Mouse (Mus musculus) lung, postnatal 0 days (tissue): ENCODE data around the gene Hoxd8. TPM values are rescaled to one million over a fixed set of nuclear protein-coding genes. Genes with fewer than 3 reads are reported as not detected.

Experiments used
- ATAC-seq: fragments of 200-750 bp; cut with Nextera tagmentation; 2 replicates; pipeline ENCODE4 v1.8.0; 2017; ENCODE audit warnings: moderate library complexity
- DNase-seq: peaks from one replicate; pipeline ENCODE4 v3.0.0-alpha.2; 2016; ENCODE audit warnings: low spot score
- H3K27ac ChIP-seq: fragments of 300-500 bp; sonication (generic); 2 replicates; pipeline ENCODE4 v1.5.1; 2014; ENCODE audit warnings: antibody characterized with exemption, mild to moderate bottlenecking, low read length, mixed read lengths
- H3K27me3 ChIP-seq: fragments of 300-500 bp; sonication (generic); replicated peaks from 2 replicates; pipeline ENCODE4 v1.6.1; 2014; ENCODE audit warnings: low read length, mixed read lengths; ENCODE audit not compliant: insufficient read depth
- H3K36me3 ChIP-seq: fragments of 300-500 bp; sonication (generic); 2 replicates; pipeline ENCODE4 v1.6.1; 2014; ENCODE audit warnings: low read length, mixed read lengths; ENCODE audit not compliant: insufficient read depth
- H3K4me1 ChIP-seq: fragments of 300-500 bp; sonication (generic); 2 replicates; pipeline ENCODE4 v1.6.1; 2014; ENCODE audit warnings: antibody characterized with exemption, low read depth, low read length, mixed read lengths; ENCODE audit not compliant: insufficient read depth
- H3K4me2 ChIP-seq: fragments of 300-500 bp; sonication (generic); replicated peaks from 2 replicates; pipeline ENCODE4 v1.6.1; 2014; ENCODE audit warnings: low read depth, mild to moderate bottlenecking, low read length, moderate library complexity, mixed read lengths
- H3K4me3 ChIP-seq: fragments of 300-500 bp; sonication (generic); 2 replicates; pipeline ENCODE4 v1.5.1; 2014; ENCODE audit warnings: low read depth, low read length
- H3K9ac ChIP-seq: fragments of 300-500 bp; sonication (generic); replicated peaks from 2 replicates; pipeline ENCODE4 v1.6.1; 2014; ENCODE audit warnings: low read depth, mild to moderate bottlenecking
- H3K9me3 ChIP-seq: fragments of 300-500 bp; sonication (generic); 2 replicates; pipeline ENCODE4 v1.6.1; 2016; ENCODE audit warnings: low read length, mixed read lengths
- CTCF ChIP-seq: IDR thresholded peaks from 2 replicates; pipeline ENCODE4 v1.5.1; 2016; ENCODE audit warnings: antibody characterized with exemption, mild to moderate bottlenecking
- EP300 ChIP-seq: IDR thresholded peaks from 2 replicates; pipeline ENCODE4 v1.6.1; 2016; ENCODE audit warnings: antibody characterized with exemption, mild to moderate bottlenecking, control low read depth
- WGBS: fragments of 180-500 bp; shearing (Covaris S2); extraction: QIAGEN DNeasy Blood & Tissue Kit; methylation state at CpG from one replicate; pipeline ENCODE4 v1.1.7; 2014; 5-methylcytosine and 5-hydroxymethylcytosine counted together
- polyA plus RNA-seq: library from polyadenylated mRNA; unstranded; fragments of >200 nt; fragmentation: Nextera tagmentation; extraction: Ambion mirVana; gene quantifications from 2 replicates; pipeline ENCODE4 v1.2.1, GENCODE M21; 2015

Gene Hoxd8
- polyA plus RNA-seq, 1 experiment from 2014 or later: 0.44 TPM

DNA sequence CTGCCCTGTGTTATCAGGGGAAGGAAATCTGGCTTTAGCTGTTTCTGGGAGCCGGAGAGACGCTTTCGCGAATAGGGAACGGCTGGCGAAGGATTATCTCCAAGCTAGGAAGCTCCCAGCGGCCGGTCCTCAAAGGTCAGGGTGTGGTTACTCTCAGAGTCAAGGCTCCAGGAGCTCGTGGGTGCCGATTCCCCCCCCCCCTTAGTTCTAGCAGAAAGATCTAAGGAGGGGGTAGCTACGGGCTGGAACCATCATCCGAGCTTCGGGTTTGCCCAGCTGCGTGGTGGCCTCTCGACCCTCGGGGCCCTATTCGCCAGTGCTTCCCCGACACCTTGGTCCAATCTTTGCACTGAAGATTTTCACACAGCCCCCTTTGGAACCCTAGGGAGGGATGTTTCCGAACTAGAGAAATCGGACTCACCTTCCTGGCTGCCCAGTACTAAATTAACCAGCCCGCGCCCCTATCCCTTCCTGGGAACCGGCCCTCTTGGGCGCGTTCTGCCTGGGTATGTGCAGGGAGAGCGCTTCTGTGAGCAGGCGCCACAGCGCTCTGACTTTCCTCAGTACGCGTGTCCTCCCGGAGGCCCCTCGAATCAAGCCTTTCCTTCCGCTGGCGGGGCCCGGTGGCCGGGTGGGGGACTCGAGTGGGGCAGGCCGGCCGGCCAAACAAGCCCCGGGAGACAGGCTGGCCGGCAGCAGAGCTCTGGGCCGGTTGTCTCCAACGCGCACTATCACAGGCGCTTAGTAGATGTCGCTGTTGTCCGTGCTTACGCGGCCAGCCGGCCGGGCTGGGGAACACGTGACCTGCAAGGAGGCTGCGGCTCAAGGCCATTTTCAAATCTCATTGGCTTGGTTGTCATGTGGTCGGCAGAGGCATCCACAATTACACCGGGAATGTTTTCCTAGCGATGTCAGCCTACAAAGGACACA, 13.1 kb upstream of the Hoxd8 start, which contains the start of gene Hoxd10:
Hoxd10 (plus strand) TSS at position 903 of the 930 bp plus-strand sequence.
- DNase-seq (peak; percentile 60), ATAC-seq (peak; percentile 68)
- Histone ChIP-seq H3K4me3 (no peak within 1 kb of the TSS), H3K36me3 (no peaks in the 10 kb centered on the region), H3K4me2 (no peak within 1 kb of the TSS), H3K4me1 (no peaks in the 10 kb centered on the region), H3K9ac (no peak within 1 kb of the TSS), H3K9me3 (no peaks in the 10 kb centered on the region), H3K27me3 (peaks cover 95% of the 10 kb centered on the region), H3K27ac (no peak within 1 kb of the TSS)
- peak; percentile 56 for TF ChIP-seq CTCF
- TF ChIP-seq EP300: no peak
- 3% methylated on average over 46 of the region's 56 CpGs for WGBS

DNA sequence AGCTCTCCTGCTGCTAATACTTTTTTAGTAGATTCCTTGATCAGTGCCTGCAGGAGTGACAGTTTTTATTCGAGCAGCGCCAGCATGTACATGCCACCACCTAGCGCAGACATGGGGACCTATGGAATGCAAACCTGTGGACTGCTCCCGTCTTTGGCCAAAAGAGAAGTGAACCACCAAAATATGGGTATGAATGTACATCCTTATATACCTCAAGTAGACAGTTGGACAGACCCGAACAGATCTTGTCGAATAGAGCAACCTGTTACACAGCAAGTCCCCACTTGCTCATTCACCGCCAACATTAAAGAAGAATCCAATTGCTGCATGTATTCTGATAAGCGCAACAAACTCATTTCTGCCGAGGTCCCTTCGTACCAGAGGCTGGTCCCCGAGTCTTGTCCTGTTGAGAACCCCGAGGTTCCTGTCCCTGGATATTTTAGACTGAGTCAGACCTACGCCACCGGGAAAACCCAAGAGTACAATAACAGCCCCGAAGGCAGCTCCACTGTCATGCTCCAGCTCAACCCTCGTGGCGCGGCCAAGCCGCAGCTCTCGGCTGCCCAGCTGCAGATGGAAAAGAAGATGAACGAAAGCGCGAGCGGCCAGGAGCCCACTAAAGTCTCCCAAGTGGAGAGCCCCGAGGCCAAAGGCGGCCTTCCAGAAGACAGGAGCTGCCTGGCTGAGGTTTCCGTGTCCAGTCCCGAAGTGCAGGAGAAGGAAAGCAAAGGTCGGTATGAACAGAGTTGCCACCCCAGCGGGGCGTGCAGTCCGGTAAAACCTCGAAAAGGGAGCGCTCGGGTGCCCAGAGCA, 12.2 kb upstream of the Hoxd8 start:
- Histone ChIP-seq H3K4me1 (no peaks in the 10 kb centered on the region), H3K27ac (no peak overlapping the region), H3K36me3 (no peaks in the 10 kb centered on the region), H3K27me3 (peaks cover 95% of the 10 kb centered on the region), H3K9ac (no peak overlapping the region), H3K9me3 (no peaks in the 10 kb centered on the region), H3K4me2 (no peak overlapping the region), H3K4me3 (no peak overlapping the region)
- ATAC-seq (no peak), DNase-seq (no peak)
- 4% methylated on average over 35 of the region's 35 CpGs for WGBS
- no peak for TF ChIP-seq CTCF
- no peak for TF ChIP-seq EP300

DNA sequence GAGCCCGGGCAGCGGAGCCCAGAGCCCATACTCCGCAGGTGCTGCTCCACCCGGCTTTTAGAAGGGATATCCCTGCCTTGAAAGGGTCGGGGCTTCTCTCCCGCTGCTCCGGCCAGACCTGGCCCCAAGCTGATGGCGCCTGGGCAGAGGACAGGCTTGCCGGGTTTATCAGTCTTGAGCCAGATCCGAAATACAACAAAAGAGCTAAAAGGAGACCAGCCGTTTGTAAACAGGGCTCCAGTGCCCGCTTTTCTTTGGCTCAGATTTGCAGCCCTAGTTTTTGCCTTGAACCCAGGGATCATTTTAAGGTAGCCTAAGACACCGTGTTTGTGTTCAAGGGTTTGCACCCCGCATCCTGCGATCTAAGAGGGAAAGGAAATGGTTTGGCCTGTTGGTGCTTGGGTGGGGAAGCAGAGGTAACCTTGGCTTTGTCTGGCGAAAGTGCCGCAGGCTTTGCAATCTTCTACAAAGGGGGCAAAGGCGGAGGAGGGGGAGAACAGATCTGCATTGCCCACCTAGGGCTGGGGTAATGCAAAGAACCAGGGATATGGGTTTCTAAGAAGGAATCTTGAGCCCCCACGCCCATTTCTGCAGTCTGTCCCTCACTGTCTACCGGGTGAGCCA, 11.5 kb upstream of the Hoxd8 start:
- no peaks in the 10 kb centered on the region for H3K36me3 ChIP-seq
- peaks cover 95% of the 10 kb centered on the region for H3K27me3 ChIP-seq
- under 1% methylated on average over 20 of the region's 20 CpGs for WGBS
- no peak overlapping the region for H3K4me2 ChIP-seq
- H3K9me3 ChIP-seq: no peaks in the 10 kb centered on the region
- no peak for DNase-seq
- no peak overlapping the region for H3K4me3 ChIP-seq
- no peak for TF ChIP-seq EP300
- TF ChIP-seq CTCF: no peak
- no peak overlapping the region for H3K27ac ChIP-seq
- H3K9ac ChIP-seq: no peak overlapping the region
- 0 out of 2 replicates have a peak, but pooled peaks cover 5% of the 10 kb centered on the region for H3K4me1 ChIP-seq
- ATAC-seq: no peak

DNA sequence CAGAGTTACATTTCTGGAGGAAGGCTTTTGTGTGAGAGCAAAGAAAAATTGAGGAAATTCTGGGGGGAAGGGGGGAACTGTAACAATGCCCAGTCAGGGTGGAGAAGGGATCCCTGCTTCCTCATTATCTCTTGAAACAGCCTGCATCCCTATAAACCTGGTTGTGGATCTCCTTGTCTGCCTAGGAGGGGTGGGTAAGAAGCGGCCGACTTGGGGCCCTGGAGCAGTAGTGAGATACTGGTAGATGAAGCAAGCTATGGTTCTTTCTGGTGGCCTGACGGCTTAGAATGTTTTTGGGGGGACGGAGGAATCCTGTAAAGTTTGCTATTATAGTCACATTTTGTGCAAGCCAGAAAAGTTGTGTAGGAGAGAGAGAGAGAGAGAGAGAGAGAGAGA, 11.0 kb upstream of the Hoxd8 start:
- no peak overlapping the region for H3K4me2 ChIP-seq
- no peak overlapping the region for H3K9ac ChIP-seq
- H3K27me3 ChIP-seq: peaks cover 95% of the 10 kb centered on the region
- H3K27ac ChIP-seq: no peak overlapping the region
- no peaks in the 10 kb centered on the region for H3K36me3 ChIP-seq
- no peaks in the 10 kb centered on the region for H3K9me3 ChIP-seq
- DNase-seq: no peak
- WGBS: 13% methylated on average over 4 of the region's 4 CpGs
- 0 out of 2 replicates have a peak, but pooled peaks cover 5% of the 10 kb centered on the region for H3K4me1 ChIP-seq
- no peak for ATAC-seq
- TF ChIP-seq EP300 (no peak), CTCF (no peak)
- no peak overlapping the region for H3K4me3 ChIP-seq

DNA sequence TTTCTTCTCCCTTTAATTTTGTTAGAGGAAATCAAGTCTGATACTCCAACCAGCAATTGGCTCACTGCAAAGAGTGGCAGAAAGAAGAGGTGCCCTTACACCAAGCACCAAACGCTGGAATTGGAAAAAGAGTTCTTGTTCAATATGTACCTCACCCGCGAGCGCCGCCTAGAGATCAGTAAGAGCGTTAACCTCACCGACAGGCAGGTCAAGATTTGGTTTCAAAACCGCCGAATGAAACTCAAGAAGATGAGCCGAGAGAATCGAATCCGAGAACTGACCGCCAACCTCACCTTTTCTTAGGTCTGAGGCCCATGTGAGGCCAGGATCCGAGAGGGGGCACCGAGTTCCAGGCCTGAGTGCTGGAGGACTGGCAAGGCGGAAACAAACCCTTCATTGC, 10.3 kb upstream of the Hoxd8 start:
- no peak for ATAC-seq
- Histone ChIP-seq H3K4me3 (no peak overlapping the region), H3K9me3 (no peaks in the 10 kb centered on the region), H3K4me1 (0 out of 2 replicates have a peak, but pooled peaks cover 5% of the 10 kb centered on the region), H3K27ac (no peak overlapping the region), H3K4me2 (no peak overlapping the region), H3K27me3 (peaks cover 95% of the 10 kb centered on the region), H3K36me3 (no peaks in the 10 kb centered on the region), H3K9ac (no peak overlapping the region)
- peak; percentile 53 for TF ChIP-seq CTCF
- TF ChIP-seq EP300: no peak
- 3% methylated on average over 16 of the region's 16 CpGs for WGBS
- no peak for DNase-seq

DNA sequence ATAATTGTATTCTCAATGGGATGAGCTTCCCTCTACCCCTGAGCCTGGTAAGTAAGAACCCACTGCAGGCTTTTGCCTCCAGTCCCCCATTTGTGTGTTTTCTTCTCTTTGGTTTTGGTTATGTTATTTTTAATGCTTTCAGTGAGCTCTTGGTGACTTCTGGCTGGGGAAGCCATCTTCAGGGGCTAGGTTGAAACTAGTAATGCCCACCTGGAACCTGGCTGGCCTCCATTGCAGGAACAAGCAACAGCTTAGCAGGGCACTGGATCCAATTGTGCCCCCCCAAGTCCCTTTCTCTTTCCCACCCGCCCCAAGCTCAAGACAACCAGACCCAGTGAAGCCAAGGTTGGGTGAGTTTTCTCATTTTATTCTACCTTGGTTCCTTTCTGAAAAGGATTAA, 9.0 kb upstream of the Hoxd8 start:
- no peak overlapping the region for H3K4me3 ChIP-seq
- H3K9me3 ChIP-seq: no peaks in the 10 kb centered on the region
- TF ChIP-seq EP300: no peak
- no peak for TF ChIP-seq CTCF
- DNase-seq: no peak
- H3K27me3 ChIP-seq: peaks cover 97% of the 10 kb centered on the region
- no peak for ATAC-seq
- WGBS: 9% methylated on average over 1 of the region's 1 CpGs
- H3K9ac ChIP-seq: no peak overlapping the region
- H3K4me1 ChIP-seq: 0 out of 2 replicates have a peak, but pooled peaks cover 5% of the 10 kb centered on the region
- no peak overlapping the region for H3K4me2 ChIP-seq
- no peaks in the 10 kb centered on the region for H3K36me3 ChIP-seq
- H3K27ac ChIP-seq: no peak overlapping the region
